Mouse (Mus musculus): ENCODE data around the gene Tmem104.

Tmem104 gene

DNA sequence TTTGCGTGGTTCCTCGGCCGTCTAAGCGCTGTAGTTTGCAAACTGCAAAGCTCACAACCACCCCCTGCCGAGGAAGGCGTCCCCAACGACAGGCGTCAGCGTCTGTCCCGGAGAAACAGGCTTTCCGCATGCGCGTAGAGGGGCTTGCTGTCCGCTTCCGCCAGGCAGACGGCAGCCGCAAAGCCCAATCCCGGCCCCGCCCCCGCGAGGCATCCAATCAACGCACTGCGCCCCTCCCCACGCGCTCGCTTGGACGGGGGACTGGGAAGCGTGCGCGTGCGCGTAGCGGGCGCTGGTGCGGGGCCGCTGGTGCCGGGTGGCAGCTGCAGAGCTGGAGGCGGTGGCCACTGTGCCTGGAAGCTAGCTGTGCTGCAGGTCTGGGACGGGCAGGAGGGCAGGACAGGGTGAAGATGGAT is at the start of gene Tmem104:
TSS of gene Tmem104 (plus strand) at position 264 of the 416 bp plus-strand sequence.
- DNase-seq (ENCODE audit: low read depth, low spot score) = peak; percentile 94

DNA sequence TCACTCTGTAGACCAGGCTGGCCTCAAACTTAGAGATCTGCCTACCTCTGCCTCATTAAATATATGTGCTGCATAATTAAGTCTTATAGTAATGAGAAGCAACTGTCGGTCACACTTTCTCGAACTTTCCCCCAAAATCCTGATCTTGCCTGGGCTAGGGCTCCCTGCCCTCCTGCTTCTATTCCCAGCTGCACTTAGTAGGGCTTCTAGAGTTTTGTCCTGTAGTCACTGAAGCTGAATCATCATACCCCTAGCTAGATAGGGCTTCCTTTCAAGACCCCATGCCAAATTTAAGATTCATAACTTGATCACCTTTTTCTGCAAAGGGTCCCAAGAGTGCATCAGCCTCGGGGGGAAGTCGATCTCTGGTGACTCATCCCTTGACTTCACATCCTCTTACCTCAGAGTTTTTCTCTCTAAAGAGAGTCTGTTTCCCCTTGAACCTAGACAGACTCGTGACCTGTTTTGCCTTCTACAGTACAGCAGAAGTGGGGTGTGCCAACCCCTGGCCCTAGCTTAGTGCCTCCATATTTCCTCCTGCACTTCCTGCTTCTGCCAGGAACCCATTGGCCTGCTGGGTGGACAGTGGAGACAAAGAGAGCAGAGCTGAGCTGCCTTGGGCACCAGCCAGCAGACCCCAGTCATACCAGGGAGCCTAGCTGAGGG is 48.6 kb upstream of the Tmem104 start:
- DNase-seq (ENCODE audit: low read depth, low spot score) = no peak

DNA sequence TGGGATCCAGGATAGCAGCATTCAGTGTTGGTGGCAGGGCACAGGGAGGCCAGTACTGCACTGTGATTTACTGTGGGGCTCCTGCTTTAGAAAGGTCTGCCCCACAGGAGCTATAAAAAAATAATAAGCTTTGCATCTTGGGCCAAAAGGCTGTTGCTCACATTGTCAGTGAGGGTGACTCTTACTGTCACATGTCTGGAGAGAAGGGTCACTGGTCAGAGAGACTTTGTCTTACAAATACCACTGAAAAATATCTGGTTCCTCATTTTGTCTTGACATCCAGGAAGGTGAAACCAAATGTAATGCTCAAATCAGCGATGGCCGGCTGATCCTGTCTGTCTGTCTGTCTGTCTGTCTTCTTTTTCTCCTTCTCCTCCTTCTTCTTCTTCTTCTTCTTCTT is 45.3 kb upstream of the Tmem104 start:
- no peak for DNase-seq (ENCODE audit: low read depth, low spot score)

DNA sequence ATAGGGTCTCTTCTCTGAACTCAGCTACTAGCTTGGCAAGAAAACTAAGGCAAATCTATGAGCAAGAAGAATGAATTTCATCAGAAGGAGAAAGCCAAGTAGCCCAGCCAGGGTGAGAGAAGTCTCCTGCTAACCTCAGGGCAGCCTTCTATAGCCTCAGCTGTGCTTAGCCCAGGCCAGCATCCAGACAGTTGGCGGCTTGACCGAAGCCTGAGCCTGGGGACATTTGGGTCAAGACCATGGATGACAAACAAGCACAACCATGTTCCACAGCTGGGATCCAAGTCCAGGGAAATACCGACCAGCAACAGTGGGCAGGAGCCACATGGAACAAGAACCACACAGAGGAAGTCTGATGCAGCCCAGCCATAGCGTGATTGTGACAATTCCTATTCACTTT is 39.5 kb upstream of the Tmem104 start:
- no peak for DNase-seq (ENCODE audit: low read depth, low spot score)

DNA sequence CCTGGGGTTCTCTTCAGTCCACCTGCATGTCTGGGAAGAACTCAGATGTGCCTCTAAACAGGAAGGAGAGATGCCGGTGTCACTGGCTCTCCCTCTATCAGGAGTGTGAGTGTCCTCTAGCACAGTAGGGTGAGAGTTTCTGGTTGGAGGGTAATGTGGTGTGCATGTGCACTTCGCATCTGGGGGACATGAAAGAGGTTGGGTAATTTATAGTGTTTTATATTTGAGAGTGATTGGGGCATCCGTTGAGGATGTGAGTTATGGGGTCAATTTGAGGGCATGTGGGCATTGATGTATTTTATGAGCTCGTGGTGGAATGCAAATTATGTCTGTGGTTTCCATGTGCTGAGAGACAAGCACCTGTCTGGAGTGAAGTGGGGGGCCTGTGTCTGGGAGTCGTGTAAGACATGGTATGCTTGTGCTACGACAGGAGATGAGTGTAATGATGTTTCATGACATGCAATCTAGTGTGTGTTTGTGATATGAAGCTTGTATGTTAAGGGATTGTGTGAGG is 36.5 kb upstream of the Tmem104 start:
- DNase-seq (ENCODE audit: low read depth, low spot score) = no peak

DNA sequence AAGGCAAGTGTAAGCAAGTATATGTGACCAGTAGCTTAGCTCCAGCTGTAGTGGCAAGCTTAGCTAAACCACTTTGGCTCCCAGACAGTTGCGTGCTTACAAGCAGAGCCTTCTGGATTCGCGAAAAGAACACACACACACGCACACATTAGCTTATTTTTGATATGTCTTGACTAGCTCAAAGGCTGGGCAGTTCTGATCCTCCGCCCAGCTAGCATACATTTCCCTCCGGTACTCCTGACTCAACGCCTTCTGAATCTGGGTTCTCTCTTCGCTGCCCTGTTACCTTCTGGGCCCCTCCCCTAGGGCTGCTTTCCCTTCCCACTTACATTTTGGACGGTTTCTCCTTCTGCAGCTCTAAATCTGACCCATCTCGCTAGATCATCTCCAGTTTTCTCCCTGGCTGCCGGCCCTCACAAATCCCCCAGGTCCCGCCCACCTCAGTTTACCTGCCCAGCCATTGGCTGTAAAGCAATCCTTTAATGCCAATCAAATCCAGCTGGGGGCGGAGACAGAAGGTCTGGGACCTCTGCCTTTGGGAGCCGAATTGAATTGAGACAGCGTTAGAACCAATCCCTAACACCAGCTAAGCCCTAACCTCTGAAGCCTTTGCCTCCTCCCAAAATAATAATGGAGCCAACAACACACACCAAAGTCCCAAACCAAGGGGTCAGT is 35.4 kb upstream of the Tmem104 start:
- no peak for DNase-seq (ENCODE audit: low read depth, low spot score)

DNA sequence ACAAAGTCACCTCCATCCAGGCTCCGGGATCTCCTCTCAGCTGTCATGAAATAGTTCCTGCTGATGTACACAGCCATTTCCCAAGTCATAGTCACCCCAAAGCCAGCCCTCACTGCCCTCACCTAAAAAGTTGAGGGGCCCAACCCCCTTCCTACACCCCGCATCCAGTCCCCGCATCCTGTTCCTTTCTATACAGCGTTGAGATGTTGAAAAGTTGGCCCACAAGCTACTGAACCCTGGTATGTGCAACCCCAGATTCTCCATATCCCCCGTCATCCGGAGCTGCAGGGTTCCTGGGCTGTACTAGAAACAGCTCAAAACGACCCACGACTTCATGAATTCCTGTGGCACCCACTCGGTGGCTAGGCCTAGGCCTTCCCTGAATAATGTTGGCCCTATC is 34.2 kb upstream of the Tmem104 start:
- no peak for DNase-seq (ENCODE audit: low read depth, low spot score)

DNA sequence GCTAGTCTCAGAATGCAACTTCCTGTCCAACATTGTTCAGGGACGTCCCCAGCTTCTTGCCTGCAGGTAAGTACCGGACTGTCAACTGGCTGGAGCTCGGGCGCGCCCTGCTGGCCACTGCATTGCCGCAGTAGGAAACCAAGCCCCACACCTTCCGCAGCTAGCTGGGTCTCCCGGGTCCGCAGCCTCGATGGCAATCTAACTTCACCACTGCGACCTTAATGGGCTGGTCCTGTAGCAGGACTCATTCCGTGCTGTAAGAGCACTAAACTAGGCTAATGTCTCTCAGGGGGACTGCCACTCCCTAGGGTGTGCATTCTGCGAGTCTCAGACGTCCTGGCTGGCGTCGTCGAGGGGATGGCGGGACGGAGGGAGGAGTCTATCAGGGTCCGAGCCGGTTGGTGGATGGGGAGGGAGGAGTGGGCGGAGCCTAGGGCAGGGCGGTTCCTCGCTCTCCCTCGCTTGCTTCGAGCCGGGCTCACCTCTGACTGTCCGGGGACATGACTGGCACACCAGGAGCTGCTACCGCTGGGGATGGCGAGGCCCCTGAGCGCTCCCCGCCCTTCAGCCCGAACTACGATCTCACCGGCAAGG is 33.5 kb upstream of the Tmem104 start:
- DNase-seq (ENCODE audit: low read depth, low spot score) = no peak

DNA sequence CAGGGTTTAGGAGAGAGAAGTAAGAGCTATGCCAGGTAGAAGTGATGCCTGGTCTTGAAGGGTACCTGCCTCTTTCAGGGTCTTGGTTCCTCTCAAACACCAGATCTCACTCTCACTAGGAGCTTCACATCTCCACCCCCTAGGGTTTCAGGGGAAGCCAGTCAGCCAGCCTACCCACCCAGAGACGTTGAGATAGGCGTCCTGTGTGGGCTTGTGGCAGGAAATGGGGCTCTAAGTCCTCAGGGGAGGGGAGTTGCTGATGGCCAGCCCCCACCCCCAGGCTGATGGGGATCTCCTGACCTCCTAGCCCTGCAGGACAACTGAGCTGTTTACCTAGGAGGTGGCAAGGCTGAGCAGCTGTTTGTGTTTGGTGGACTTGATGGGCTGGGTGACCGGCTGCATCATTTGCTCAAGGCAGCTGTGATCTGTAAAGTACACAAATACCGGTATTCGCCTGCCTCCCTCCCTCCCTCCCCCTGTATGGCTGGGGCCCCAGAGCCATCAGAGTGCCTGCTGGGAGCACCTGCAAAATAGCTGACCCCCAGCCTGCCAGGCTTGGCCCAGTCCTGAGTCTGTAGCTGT is 32.1 kb upstream of the Tmem104 start:
- no peak for DNase-seq (ENCODE audit: low read depth, low spot score)

DNA sequence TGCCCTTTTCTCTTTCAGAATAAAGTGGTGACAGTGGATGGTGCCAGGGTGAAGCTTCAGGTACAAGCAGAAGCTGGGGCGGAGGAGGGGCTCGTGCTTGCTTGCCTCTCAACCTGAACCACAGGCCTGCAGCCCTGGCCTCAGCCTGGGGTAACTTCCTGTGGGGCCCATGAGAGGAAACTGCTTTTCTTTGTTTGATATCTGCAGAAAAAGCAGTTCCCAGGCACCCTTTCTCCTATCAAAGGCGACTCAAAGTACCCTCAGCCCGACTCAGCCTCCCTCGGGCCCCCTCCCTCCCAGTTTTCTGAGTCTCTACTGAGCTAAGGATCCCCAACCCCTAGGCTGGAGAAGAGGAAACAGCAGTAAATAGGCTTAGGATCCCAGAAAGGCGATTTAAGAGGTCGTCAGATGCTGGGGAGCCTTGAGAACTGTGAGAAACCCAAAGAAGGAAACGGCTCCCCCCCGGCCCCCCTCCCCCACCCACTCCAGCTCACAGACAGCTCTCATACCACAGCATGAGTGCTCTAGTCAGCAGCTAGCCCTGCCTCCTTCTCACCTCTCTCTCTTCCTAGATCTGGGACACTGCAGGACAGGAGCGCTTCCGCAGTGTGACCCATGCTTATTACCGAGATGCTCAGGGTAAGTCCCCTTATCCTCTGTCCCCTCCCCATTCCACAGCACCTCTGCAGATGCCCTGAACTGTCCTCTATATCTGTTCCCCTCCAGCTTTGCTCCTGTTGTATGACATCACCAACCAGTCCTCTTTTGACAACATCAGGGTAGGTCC is 29.2 kb upstream of the Tmem104 start:
- no peak for DNase-seq (ENCODE audit: low read depth, low spot score)

DNA sequence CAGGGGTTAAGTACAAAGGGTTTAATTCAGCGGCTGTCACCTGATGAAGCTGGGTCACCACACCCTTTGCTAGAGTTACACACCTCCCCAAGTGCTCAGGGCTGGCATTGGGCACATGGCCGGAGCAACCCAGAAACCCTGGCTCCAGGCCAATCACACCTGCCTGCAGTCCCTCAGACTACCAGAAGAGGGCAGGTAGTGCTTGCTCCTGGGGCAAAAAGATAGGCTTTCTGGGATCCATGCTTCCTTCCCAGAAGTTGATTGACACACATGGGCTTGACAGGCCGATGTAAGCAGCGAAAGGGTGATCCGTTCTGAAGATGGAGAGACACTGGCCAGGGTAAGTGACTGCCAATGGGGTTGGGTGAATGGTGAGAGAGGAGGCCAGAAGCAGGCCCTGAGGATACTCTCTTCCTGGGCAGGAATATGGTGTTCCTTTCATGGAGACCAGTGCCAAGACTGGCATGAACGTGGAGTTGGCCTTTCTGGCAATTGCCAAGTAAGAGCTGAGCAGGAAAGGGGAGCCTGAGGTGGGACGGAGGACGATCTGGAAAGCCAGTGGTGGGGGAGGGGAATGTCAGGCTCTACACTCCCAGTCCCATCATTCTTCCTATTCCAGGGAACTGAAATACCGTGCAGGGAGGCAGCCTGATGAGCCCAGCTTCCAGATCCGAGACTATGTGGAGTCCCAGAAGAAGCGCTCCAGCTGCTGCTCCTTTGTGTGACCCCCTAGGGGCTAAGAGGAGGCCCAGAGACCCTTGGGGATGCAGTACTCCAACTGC is 27.1 kb upstream of the Tmem104 start:
- no peak for DNase-seq (ENCODE audit: low read depth, low spot score)

DNA sequence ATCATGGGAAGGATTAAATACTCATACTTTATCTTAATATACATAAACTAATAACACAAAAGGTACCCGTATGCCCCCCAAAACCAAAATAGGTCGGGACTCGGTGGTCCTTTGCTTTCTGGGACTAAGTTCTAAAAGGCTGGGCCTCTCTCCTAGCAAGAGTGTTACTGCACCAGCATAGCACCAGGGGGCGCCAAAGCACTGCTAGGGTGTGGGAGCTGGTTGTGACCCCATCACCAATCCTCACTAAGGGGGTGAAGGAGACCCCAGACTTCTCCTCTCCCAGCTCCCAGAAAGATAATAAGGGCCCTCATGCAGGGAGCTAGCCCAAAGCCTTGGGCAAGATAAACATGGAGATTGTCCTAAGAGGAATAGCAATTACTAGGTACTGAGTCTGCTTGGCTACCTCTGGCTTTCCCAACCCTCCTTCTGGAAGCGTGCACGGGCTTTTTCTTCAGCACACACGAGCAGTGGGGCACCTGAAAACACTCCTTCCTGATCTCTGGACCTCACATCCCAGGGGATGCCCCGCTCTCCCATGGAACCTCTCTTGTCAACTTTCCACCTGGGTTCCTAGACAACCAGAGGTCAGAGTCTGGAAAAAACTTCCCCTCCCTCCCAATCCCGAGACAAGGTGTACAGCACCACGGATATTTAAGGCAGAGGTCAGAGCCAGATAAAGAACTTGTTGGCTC is 26.3 kb upstream of the Tmem104 start:
- no peak for DNase-seq (ENCODE audit: low read depth, low spot score)

DNA sequence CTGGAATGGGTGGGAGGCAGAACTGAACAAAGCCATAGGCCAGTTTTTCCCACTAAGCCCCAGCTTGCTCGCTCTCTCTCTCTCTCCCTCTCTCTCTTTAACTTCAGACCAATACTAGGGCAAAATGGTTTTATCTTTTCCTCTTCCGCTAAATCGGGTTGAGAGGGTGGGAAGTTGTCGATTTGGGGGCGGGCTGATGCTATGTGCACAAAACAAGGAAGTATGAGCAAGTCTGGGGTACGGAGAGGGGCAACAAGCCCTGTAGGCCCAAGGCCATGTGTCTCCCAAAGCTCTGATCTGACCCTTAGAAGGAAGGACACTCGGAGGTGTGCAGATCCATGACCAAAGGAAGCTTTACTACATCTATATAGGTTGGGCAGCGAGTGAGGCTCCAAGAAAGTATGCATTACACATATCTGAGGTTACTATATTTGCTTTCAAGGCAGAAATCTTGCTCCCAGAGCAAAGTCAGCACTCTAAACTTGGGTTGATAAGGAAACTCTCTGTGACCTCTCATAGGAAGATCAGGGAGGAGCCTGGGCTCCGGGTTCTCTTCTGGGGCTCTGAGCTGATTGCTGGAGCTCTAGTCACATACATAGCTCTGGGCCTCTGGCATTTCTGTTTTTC is 25.6 kb upstream of the Tmem104 start:
- no peak for DNase-seq (ENCODE audit: low read depth, low spot score)

DNA sequence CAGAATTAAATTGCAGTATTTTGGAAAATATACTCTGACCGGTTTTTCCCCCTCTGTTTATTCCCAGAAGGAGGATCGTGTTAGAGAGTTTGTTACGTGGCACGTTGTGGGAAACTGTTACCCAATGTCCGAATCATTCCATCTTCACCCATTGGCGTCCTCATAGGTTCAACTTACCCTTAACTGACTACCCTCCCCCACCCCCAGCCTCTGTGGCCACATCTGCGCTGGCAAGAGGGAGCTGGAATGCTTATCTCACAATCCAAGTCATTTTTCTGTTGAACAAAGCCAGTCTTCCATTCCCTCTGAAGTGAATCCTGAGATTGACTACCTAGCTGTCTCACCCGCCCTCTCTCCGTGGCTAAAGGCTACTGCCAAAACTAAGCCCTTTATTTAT is 25.1 kb upstream of the Tmem104 start:
- no peak for DNase-seq (ENCODE audit: low read depth, low spot score)

DNA sequence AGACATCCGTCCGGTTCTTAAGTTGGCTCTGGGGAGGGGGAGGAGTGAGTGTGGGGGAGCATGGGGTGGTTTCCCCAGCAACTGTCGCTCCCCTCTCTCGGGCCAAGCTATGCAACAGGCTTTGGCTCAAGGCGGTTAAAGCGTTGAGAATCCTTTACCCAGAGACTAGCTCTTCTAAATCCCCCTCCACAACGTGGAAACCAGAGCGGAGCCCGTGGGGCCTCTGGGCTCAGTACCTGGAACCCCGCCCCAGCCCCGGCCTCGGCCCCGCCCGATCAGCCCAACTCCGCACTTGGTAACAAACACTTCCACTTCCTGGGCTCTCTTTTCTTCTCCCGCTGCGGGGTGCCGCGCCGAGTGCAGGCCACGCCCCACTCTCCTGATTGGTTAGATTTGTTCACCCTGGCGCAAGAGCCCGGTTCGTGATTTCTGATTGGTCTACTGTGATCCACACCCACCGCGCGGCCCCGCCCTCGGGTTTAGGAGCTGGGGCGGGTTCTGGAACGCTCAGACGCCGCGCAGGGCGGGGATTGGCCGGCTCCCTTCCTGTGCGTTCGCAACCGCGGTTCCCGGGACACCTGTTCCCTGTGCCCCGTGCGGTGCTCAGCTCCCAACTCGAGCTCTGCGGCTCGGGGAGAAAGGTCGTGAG is 24.3 kb upstream of the Tmem104 start, which contains the start of gene Slc9a3r1:
TSS of gene Slc9a3r1 (plus strand) at position 510 of the 649 bp plus-strand sequence.
- peak; percentile 76 for DNase-seq (ENCODE audit: low read depth, low spot score)

DNA sequence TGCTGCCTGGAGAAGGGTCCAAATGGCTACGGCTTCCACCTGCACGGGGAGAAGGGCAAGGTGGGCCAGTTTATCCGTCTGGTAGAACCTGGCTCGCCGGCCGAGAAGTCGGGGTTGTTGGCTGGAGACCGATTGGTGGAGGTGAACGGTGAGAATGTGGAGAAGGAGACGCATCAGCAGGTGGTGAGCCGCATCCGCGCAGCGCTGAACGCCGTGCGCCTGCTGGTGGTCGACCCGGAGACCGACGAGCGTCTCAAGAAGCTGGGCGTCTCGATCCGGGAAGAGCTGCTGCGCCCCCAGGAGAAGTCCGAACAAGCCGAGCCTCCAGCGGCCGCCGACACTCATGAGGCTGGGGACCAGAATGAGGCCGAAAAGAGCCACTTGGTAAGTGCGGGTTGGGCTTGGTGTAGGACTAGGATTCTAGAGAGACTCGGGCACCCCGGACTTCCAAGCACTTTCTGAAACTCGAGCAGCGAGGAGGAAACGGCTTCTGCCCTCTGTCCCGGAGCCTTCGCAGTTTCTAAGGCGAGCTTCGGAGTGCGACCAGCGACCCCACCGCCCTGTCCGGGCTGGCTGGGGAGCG is 23.6 kb upstream of the Tmem104 start:
- DNase-seq (ENCODE audit: low read depth, low spot score) = no peak

DNA sequence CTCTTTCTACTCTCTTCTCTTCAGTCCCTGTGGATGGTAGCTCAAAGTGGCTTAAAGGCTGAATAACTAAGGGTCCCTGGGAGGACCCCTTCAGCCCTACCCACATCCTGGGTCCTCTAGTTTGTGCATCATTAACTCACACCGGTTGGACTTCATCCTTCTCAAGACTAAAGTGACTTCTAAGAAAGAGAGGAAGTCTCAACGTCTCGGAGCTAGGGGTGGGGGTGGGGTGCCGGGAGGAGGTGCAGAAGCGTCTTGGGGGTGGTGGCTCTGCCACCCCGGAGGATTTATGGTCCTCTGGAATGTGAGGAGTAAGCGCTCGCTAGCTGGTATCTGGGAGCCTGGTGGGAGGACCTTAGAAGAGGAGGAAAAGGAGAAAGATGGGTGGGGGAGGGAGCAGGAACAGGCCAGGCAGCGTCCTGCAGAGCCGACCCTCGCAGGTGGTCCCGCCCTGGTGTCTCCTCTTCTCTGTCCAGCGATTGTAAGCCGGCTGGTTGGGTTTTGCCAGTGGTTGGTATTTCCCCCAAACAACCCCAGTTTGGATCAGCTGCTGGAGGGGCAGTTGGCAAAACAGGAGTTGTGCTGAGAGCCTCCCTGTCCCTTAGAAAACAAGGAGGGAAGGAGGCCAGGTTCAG is 22.8 kb upstream of the Tmem104 start:
- no peak for DNase-seq (ENCODE audit: low read depth, low spot score)

DNA sequence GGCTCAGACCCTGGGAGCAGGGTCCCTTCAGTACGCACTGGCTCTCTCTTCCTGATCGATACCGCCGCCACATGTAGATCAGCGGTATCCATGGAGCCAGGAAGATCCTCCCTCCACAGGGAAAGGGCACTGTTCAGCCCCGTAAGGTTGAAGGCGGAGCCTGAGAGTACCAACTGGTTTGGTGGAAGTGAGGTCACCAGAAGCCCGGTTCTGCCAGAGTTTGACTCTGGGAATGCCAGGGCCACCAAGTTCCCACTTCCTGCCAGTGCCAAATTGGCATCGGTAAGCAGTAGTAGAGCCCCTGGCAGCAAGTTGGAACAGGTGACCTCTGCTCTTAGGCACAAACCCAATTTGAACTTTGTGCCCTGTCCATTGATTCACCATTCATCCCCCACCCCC is 22.3 kb upstream of the Tmem104 start:
- DNase-seq (ENCODE audit: low read depth, low spot score) = no peak
